Mouse (Mus musculus): Measurements from ENCODE around the gene Ssh1. TPM values are rescaled to one million over a fixed set of nuclear protein-coding genes. Genes with fewer than 3 reads are reported as not detected.
A peak's percentile ranks its signal among the peaks of the same experiment; 100 is the strongest.

Ssh1 gene
- polyA plus RNA-seq, 1 experiment from 2014 or later: 17.5 TPM

DNA sequence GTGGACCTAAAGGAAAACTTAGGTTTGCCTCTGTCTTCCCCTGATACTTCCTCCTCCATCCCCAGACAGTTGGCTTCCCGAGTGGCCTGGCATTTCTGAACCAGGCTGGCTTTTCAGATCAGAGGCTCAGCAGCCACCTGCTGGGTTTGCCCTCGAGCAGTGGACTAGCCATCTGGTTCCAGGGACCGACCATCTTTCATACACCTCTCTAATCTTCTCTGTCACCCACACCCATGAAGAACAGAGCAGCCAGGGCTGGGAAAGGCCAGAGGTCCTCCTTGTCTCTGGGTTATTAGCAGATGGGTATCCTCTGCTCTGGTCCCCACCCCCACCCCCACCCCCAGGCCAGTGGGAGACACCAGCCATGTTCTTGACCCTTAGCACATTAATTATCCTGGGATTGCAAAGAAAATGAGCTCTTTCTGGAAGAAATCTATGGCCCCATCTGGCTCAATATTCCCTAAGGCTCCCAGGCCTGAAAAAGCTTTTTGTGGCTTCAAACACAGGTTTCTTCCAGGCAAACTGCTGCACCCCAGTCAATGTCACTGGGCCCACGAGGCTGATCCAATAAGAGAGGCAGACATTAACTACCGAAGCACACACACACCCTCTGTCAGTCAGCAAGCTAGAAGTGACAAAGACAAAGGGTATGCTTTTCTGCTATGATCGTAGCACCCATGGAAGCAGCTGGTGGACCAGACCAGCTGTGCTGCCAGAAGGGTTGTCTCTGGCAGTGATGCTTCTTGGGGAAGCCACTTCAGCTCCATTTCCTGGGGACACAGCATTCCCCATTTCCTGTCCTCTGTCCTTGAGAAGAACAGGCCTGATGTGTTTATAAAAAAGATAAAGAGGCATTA, 72.2 kb downstream of the Ssh1 start:
- POLR2A ChIA-PET: interaction anchor here (1.4 kb wide), 1 partner anchor 10 kb away, joined by 4 read pairs; no protein-coding TSS in a partner anchor
- no peak for DNase-seq (ENCODE audit: low read depth, low spot score)
- in situ Hi-C loops (cut with MboI; ENCODE audit: low pct_unique_long_range_greater_than_20kb): no loop called here
- no peak for ATAC-seq
- TF ChIP-seq CTCF (IDR thresholded peaks at IDR 0.05): no peak
- H3K27me3 ChIP-seq: no peaks in the 10 kb centered on the region
- CTCF ChIA-PET: interaction anchor here (0.7 to 1.9 kb wide), 2 partner anchors 13 to 570 kb away, joined by 3 to 6 read pairs; partner anchors contain the start of gene Coro1c

GRCm38 (mm10) chr5:113919060-113919459, 74.6 kb downstream of the Ssh1 start:
- no peak for DNase-seq (ENCODE audit: low read depth, low spot score)
- POLR2A ChIA-PET: no interaction called here
- no peak for ATAC-seq
- no peaks in the 10 kb centered on the region for H3K27me3 ChIP-seq
- CTCF ChIA-PET: interaction anchor here (1.1 kb wide), 1 partner anchor 10 kb away, joined by 3 read pairs; no protein-coding TSS in a partner anchor
- in situ Hi-C loops (cut with MboI; ENCODE audit: low pct_unique_long_range_greater_than_20kb): no loop called here
- TF ChIP-seq CTCF (IDR thresholded peaks at IDR 0.05): no peak

DNA sequence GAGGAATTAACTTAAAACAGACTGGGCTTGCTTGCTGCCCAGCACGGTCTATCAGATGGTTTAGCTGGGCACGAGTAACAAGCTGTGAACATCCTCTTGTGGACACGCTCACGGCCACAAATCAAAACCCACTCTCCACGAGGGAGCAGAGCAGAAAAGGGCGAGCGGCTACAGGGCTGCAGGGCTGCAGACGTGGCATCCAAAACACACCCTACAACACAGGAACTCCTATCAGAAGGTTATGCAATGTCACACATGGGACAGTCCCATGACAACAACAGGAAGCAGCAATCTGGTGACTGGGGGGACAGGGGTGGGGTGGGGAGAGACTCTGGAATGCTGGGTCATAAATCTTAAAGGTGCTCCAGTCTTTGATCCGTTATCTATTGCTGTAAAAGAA, 75.0 kb downstream of the Ssh1 start:
- POLR2A ChIA-PET: interaction anchor here (1.8 kb wide), 1 partner anchor 10 kb away, joined by 4 read pairs; the partner anchor contains the start of gene Coro1c
- DNase-seq (ENCODE audit: low read depth, low spot score): no peak

GRCm38 (mm10) chr5:113910705-113911104, 83.0 kb downstream of the Ssh1 start:
- TF ChIP-seq CTCF (IDR thresholded peaks at IDR 0.05): no peak
- in situ Hi-C loops (cut with MboI; ENCODE audit: low pct_unique_long_range_greater_than_20kb): no loop called here
- ATAC-seq (no peak), DNase-seq (ENCODE audit: low read depth, low spot score) (no peak)
- CTCF ChIA-PET: interaction anchor here (1.2 to 2.7 kb wide), 3 partner anchors 20 to 55 kb away, joined by 3 to 9 read pairs (median 3); no protein-coding TSS in a partner anchor
- POLR2A ChIA-PET: interaction anchor here (0.6 kb wide), 2 partner anchors 82 to 169 kb away, joined by 3 to 4 read pairs; no protein-coding TSS in a partner anchor
- no peaks in the 10 kb centered on the region for H3K27me3 ChIP-seq

More for the DNA sequence above, 75.0 kb downstream of the Ssh1 start:
- in situ Hi-C loops (cut with MboI; ENCODE audit: low pct_unique_long_range_greater_than_20kb): no loop called here
- no peak for TF ChIP-seq CTCF (IDR thresholded peaks at IDR 0.05)
- CTCF ChIA-PET: interaction anchor here (1.1 to 1.4 kb wide), 2 partner anchors 10 to 61 kb away, joined by 3 read pairs; no protein-coding TSS in a partner anchor
- H3K27me3 ChIP-seq: no peaks in the 10 kb centered on the region
- ATAC-seq: no peak

DNA sequence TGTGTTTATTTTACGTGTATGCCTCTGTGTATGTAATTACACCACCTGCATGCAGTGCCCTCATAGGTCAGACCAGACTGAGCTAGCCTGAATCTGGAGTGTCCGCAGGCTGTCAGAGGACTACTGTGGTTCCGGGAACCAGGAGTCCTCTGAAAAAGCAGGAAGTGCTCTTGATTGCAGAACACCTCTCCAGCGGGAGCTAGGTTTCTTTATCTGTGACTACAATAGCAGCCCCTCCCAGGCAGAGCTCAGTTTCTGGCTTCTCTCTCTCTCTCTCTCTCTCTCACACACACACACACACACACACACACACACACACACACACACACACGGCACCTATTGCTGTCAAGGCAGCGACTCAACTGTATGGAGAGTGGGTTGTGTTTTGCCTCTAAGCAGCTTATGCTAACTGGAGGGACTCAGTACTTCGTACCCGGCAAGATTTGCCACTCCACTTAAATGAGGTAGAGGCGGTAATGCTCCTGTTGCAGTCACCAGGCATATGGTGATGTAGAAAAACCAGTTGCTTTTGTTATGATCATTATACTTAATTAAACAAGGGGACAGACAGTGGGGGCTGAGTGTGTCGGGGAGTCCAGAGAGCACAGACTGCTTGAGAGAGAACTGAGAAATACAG, 83.5 kb downstream of the Ssh1 start:
- no peak for TF ChIP-seq CTCF (IDR thresholded peaks at IDR 0.05)
- ATAC-seq (no peak), DNase-seq (ENCODE audit: low read depth, low spot score) (no peak)
- in situ Hi-C loops (cut with MboI; ENCODE audit: low pct_unique_long_range_greater_than_20kb): no loop called here
- ChIA-PET CTCF (interaction anchor here (1.1 to 2.7 kb wide), 4 partner anchors 21 to 55 kb away, joined by 3 to 9 read pairs (median 3); no protein-coding TSS in a partner anchor), POLR2A (interaction anchor here (0.6 kb wide), 2 partner anchors 81 to 169 kb away, joined by 3 to 4 read pairs; no protein-coding TSS in a partner anchor)
- H3K27me3 ChIP-seq: no peaks in the 10 kb centered on the region

- ChIA-PET POLR2A (interaction anchor here (0.5 to 1.6 kb wide), 7 partner anchors 9 to 137 kb away, joined by 3 to 5 read pairs (median 3); partner anchors contain the start of gene Sart3), CTCF (interaction anchor here (0.7 to 2.7 kb wide), 15 partner anchors 9 to 138 kb away, joined by 3 to 9 read pairs (median 4); no protein-coding TSS in a partner anchor)
- TF ChIP-seq CTCF (IDR thresholded peaks at IDR 0.05): no peak
- DNase-seq (ENCODE audit: low read depth, low spot score): peak; percentile 89
- in situ Hi-C loops (cut with MboI; ENCODE audit: low pct_unique_long_range_greater_than_20kb): no loop called here
- peak; percentile 82 for ATAC-seq
- H3K27me3 ChIP-seq: no peaks in the 10 kb centered on the region
Measured at GRCm38 (mm10) chr5:113908592-113909441, 84.9 kb downstream of the Ssh1 start, which contains the start of gene Coro1c. Gene Coro1c (minus strand): TSS chr5:113908758.

GRCm38 (mm10) chr5:113907786-113908567, 85.7 kb downstream of the Ssh1 start:
- no peak for TF ChIP-seq CTCF (IDR thresholded peaks at IDR 0.05)
- ATAC-seq (peak; percentile 31), DNase-seq (ENCODE audit: low read depth, low spot score) (no peak)
- H3K27me3 ChIP-seq: no peaks in the 10 kb centered on the region
- POLR2A ChIA-PET: interaction anchor here (0.6 to 1.6 kb wide), 6 partner anchors 10 to 136 kb away, joined by 3 to 4 read pairs (median 3); partner anchors contain the start of gene Sart3
- in situ Hi-C loops (cut with MboI; ENCODE audit: low pct_unique_long_range_greater_than_20kb): no loop called here
- CTCF ChIA-PET: interaction anchor here (0.7 to 2.7 kb wide), 8 partner anchors 10 to 134 kb away, joined by 3 to 9 read pairs (median 4); no protein-coding TSS in a partner anchor

GRCm38 (mm10) chr5:113906958-113907735, 86.5 kb downstream of the Ssh1 start:
- no peaks in the 10 kb centered on the region for H3K27me3 ChIP-seq
- in situ Hi-C loops (cut with MboI; ENCODE audit: low pct_unique_long_range_greater_than_20kb): no loop called here
- ATAC-seq: no peak
- ChIA-PET POLR2A (interaction anchor here (0.7 to 1.1 kb wide), 2 partner anchors 34 to 53 kb away, joined by 3 read pairs; no protein-coding TSS in a partner anchor), CTCF (interaction anchor here (1.0 to 1.6 kb wide), 4 partner anchors 26 to 133 kb away, joined by 3 to 5 read pairs (median 3); no protein-coding TSS in a partner anchor)
- no peak for TF ChIP-seq CTCF (IDR thresholded peaks at IDR 0.05)
- peak; percentile 59 for DNase-seq (ENCODE audit: low read depth, low spot score)
